Mouse (Mus musculus) ovary, adult 18-20 months (tissue): ENCODE data around the gene Glrx5.

ENCODE experiments used
- DNase-seq: peaks from one replicate; pipeline ENCODE4 v3.0.0; 2022; ENCODE audit warnings: low spot score, mixed read lengths

Gene Glrx5

DNA sequence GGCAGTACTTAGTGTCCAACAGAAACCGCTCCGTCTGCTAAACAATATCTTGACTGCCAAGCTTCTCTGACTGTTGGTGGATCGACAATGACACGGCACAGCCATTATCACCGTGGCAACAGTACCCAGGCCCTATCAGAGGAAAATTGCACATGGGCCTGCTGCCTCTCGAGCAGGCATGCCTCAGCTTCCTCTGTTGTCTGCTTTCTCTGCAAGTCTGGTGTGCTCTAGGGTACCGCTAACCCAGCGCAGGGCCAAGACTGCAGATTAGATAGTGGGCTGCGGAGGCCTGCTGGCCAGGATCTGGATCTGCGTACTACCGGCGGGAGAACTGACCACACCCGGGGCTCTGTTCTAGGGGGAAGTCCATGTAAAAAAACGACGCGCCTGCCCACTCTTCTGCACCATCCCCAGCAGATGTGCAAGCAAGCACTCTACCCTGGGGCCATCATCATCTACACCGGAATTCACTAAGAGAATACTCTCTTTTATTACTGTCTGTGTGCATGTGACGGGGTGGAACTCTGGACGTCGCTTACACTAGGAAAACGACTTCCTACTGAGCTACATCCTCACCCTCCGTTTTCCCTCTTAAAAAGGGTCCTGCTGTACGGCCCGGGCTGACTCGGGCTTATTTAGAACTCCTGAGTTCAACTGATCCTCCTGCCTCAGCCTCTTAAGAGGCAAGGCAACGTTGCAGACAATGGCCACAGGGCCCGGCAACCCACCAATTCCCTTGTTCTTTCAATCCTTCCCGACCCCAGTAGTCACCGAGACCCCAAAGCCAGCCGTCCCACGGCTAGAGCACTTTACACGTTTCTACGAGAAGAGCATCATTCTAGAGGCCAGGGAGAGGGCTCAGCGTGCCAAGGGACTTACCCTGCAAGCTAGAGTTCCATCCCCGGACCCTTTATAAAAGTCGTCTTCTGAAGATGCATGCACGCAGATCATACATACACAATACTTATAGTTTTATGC is 1.1 kb upstream of the Glrx5 start:
- DNase-seq = no peak

DNA sequence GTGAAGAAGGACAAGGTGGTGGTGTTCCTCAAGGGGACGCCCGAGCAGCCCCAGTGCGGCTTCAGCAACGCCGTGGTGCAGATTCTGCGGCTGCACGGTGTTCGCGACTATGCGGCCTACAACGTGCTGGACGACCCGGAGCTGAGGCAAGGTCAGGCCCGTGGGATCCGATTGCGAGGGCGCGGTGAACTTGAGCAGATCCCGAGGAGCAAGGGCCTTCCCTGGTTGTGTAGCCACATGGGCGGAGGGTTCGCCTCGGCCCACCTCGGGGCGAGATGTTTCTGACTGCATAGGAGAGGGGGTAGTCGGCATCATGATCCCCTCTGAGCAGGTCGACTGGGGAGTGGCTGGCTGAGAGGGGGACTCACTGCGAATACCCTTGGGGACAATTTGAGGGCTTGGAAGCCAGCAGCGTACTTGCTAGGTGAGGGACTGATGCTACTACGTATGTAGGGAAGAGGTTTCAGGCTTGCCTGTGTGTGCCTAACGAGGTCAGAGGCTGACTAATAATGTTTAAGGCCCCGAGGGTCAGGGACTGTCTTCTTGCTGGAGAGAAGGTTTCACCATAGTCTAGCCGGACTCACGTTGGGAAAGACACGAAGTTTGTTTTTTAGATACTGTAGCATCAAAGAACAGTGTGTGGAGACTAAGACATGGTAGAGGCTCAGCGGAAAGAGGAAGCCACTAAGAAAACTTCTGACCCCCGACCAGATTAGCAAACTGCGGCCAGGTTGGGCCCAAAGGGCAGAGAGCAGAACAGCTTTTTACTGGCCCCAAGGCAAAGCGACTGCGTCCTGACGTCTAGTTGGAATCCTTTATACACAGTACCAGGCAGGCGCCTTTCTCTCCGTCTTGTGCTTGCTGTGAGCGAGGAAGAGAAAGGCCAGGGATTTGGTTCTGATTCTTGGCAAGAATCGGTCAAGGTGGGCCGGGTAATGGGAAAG is 616 bp downstream of the Glrx5 start:
- DNase-seq = no peak

DNA sequence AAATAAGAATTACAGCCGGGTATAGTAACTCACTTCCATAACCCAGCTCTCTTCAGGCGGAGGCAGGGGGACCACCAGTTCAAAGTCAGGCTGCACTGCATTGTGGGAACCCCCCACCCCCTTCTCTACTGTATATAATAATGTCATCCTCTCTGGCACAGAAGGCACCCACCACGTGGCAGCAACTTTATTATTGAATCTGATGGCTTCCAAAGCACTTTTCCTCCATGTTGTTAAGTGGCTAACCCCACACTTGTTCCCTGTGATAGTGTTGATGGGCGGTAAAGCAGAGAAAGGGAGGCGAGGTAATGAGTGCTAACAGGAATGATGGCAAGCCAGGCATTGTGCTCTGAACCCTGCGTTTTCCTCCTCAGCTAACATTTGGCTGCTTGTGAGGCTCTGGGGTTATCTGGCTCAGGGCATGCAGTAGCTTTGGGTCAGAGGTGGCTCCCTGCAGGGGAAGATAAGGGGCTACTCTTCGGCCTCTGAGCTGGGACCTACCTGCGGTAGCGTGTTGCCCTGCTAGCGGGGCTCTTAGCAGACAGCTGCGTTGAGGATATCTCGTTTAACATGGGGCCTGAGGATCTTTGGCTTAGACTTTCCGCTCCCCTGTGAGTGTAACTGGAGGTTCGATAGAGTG is 1.8 kb downstream of the Glrx5 start:
- no peak for DNase-seq

DNA sequence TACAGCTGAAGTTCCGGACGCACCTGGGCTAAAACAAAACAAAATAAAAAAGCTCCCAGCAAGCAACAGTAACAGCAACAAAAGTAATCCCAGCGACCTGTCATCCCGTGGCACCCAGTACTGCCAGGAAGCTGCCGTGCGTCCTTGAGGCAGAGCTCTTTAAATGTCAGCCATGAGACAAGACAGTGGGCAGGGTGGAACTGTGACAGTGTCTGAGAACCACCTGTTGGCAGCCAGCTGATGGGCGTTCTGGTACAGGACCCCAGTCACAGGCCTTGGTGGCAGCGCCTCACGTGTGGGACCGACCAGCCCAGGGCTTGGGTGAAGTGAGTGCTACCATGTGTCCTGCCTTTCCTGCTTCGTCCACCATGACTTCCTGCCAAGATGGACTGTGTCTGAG is 5.7 kb downstream of the Glrx5 start:
- DNase-seq = no peak

DNA sequence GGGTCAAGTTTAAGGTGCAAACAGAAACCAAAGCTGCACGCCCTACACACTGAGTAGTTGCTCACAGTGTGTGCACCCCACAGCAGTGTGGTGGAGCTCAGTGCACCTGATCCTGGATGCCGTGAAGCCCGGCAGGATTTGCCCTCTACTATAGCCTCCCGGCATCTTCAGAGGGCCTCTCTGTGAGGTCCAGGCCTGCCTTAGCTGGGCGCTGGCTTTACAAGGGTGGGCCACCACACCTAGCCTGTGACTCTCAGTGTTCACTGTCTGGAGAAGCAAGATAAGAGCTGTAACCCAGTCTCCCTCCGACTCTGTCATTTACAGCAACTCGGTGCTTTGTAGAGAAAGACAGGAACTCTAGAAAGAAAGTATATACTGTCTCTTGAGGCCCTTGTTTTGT is 6.4 kb downstream of the Glrx5 start:
- no peak for DNase-seq

DNA sequence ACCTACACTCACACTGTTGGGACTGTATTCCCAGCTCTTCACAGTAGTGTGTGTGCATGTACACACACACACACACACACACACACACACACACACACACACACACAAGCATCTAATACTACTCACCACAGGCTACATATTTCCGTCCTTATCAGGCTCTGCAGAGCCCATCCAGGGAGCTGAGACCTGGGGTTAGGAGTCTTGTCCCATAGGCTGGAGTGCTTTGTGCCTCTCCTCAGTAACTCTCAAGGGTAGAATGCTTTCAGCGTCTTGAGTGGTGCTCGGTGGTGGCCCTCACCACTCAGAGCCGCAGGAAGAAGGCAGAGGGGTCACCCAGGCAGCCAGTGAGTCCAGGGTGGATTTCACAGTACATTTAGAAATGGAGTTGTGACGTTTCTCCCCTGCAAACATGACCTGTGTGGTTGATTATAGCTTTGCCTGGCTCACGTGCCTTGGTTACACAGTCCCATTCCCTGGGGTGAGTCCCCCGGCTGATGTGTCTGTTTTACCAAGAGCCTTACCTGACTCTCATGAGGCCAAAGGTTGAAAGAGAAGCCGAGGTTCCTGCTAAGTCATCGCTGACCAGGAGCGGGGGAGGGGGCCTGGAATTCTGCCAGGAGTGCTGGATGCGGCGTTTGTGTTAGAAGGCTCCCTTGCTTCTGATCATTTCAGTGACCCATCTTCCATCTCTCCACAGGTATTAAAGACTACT is 7.2 kb downstream of the Glrx5 start:
- DNase-seq = no peak

DNA sequence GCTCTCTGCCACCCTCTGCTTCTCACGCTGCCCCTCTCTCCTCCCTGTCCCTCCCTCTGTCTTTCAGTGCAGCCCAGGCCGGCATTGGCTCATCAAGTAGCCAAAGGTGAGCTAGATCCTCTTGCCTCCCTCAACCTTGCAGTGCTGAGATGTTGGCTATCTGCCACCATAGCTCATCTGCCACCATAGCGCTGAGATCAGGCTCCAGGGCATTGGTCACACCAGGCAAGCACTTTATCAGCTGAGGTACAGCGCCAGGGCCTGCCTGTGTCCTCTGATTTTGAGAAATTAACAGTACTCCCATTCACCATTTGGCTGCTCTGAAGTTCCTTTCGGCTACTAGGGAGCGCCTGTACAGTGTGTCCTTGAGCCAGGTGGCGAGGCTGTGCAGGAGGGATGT is 8.5 kb downstream of the Glrx5 start:
- DNase-seq = no peak

DNA sequence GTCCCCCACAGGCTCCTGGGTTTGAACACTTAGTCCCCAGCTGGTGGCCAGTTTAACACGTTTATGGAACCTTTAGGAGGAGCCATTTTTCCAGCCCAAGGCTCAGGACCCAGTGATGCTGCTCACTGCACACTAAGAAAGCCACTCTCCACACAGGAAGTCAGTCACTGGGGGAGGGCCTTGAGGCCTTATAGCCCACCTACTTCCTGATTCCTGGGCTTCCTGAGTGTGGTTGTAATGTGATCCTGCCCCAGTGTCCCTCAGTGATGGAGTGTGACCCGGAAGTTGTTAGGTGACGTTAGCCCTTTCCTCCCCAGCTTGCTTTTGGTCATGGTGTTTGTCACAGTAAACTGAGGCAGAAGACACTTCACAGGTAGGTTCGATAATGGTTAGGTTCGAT is 10.6 kb downstream of the Glrx5 start:
- no peak for DNase-seq

DNA sequence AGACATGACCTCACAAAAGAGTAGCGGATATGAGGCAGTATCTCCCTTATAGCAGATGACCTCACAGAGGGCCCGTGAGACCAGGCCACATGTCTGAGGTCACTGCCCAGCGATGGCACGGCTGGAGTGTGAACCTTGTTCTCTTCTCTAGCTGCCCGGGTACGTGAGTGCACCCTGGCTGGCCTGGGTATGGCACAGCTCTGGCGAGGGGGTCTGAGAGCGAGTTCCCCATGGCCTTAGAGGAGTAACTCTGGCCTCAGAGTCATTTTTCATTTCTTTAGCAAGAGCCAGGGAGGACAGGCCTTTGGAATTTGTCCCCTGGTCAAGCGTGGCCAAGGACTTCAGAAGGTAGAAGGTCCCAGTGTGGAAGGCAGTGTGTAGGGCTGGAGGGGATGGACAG is 12.3 kb downstream of the Glrx5 start:
- DNase-seq = no peak

DNA sequence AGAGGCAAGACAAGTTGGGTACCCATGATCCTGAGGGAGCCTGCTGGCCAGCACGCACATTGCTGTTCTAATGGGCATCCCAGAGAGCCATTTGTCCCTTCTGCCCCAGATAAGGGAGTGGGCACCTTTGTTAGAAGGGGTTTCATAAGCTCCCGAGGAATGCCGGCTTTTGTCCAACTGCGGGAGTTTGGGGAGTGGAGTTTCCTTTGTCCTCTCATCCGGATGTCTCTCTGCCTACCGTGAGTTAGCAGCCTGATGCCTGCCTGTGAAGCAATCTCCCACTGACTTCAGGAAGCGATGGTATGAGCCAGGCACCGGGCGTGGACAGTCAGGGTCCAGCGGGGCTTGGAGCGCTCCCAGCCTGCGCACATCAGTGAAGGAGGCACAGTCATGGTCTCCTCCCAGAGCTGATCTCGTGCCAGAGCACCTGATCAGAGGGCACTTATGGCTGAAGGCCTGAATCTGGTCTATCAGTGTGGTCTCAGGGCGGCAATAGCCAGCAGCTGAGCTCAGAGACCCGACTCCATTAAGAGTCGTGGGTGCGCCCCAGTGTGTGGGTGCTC is 15.9 kb downstream of the Glrx5 start:
- DNase-seq = no peak

DNA sequence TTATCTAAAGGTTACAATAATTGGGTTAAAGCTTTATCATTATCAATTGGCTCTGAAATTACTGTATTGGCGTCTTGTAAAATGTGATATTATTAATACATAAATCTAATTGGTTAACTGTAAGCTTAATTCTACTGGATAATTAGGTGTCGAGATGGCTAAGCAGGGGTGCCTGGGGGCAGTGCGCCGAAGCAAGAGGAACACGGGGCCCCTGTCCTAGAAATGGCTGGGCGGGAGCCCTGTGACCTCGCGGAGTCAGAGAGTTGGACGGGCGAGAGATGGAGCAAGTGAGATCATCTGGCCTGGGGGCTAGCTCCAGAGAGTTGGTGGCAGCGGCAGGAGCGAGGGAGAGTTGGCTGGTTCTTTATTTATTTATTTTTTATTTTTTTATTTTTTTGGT is 17.3 kb downstream of the Glrx5 start:
- no peak for DNase-seq

DNA sequence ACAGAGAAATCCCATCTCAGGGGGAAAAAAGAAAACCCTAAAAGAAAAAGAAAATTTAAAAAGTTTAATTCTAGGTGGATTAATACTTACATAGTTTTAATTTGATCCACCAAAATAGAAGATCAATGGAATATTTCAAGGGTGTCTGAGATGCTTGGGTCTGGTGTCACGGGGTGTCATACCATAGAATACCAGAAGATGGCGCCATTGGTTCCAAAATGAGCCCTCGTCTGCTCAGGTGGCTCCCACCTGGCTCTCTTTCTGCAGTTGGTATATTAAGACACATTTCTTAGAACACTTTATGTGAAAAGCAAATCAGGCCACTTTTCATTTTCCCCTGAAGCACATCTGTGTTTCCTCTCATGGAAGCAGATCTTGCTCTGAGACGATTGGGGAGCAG is 18.4 kb downstream of the Glrx5 start:
- DNase-seq = no peak

DNA sequence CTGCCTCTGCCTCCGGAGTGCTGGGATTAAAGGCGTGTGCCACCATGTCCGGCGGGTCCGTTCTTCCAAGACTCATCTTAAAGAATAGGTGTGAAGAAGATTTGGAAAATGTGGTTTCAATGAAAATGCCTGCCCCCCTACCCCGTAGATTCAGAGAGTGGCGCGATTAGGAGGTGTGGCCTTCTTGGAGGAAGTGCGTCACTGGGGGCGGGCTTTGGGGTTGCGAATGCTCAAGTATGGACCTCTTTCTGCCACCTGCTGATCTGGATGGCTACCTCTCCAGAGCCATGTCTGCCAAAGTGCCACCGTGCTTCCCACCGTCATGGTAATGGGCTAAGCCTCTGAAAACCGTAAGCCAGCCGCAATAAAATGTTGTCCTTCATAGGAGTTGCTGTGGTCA is 21.6 kb downstream of the Glrx5 start:
- DNase-seq = no peak

DNA sequence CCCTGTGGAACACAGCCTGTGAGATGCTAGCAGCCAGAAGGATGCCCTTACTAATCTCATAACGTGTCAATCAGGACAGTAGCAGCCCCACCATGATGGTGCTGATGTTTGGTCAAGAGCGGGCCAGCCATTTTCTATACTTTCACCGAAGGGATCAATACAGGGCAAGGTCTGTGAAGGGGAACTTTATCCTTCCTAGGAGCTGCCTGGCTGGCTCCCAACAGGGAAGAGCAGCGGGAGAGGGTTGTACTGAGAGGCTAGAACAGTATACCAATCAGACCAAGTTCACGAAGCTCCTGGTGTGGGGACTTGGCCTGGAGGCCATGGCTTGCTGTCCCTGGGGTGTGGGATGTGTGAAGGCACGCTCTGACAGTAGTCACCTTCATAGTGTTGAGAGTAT is 22.8 kb downstream of the Glrx5 start:
- no peak for DNase-seq

DNA sequence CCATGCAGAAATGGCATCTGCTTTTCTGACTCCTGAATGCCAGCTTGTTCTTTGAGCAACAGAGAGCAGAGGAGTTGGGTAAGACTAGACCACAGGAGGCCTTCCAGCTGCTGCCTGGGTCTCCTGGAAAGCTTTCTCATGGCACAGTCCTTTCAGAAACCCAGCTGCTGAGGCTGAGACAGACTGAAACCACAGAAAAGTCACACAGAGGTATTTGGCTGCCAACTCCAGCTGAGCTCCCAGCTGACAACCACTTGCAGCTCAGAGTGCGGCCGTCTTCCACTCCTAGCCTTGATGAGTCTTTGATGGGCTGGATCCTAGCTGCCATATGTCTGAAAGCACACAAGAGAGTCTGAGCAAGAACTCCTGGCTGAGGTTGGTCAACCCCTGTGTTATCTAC is 27.5 kb downstream of the Glrx5 start:
- no peak for DNase-seq

DNA sequence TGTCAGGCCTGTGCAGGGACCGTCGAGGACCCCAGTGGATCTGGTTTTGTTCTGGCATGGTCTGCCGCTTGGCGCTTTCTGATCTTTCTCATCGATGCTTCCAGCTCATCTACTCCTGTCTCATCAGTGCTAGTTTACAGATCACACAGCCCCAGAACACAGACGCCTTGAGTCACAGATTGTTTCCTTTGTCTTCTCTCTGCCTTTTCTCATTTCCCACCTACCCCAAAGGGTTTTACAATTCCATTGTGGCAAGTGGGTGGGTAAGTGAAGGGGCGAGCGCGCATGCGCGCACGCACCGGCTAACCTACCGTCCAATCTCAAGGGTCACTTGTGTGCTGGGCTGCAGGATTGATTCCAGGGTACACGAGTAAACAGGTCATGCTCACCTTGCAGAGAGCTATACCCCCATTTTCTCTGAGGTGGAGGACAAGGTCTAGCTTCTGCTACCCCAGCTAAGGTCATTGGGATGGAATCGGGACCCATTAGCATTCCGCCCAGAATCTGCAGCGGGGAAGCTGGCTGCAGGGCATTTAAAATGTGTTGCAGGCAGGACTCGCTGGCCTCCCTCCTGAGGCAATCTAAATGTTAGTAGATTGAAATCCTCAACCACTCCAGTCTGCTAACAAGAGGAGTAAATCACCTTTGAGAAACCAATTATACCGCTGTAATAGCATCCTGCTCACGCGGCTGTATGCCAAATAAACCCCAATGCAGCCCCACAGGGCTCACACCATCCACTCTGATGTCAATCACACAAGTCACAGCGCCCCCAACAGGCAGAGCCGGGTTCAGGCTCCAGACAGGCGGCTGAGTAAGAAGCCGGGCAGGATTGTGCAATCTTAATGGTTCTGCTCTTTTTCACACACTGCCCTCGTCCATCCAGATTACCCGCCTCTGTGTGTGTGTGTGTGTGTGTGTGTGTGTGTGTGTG is 31.0 kb downstream of the Glrx5 start:
- DNase-seq = no peak

DNA sequence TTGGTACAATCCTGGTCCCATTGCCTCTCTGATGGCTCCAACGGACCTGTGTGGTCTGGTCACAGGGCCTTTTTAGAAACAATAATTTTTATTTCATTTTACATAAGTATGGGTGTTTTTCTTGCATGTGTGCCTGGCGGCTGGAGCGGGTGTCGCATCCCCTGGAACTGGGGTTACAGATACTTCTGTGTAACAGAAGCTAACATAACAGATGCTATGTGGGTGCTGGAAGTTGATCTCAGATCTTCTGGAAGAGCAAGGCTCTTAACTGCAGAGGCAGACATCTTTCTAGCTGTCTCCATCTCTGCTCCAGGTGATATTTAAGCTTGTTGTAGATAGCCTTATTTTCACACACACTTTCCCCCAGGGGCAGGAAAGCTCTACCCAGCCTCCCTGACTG is 31.7 kb downstream of the Glrx5 start:
- DNase-seq = no peak

DNA sequence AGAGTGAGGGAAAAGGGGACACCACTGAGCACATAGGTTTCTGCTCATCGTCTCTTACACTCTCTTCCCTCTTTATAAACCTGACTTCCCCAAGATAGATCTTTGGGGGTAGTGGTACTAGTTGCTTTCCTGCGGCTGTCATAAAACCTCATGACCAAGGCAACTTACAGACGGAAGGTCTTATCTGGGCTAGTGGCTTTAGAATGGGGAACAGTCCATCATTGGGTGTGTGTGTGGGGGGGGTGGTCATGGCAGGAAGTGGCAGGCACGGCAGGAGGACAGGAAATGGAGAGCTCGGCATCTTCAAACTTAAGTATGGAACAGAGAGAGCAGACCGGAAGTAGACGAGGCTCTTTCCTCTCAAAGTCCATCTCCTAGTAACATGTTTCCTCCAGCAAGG is 32.6 kb downstream of the Glrx5 start:
- no peak for DNase-seq

DNA sequence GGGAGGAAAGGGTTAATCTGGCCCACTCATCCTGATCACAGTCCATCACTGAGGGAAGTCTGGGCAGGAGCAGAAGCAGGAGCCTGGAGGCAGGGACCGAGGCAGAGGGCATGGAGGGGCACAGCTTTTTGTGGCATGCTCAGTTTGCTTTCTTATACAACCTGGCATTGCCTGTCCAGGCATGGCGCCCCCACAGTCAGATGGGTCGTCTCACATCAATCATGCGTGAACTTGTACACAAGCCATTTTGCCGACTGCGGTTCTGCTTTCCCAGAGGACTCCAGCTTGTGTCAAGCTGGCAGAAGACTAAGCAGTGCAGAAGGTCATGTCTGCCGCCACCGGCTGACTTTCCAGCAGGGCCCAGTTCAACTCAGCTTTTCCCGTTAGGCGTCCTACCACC is 34.0 kb downstream of the Glrx5 start:
- DNase-seq = no peak

DNA sequence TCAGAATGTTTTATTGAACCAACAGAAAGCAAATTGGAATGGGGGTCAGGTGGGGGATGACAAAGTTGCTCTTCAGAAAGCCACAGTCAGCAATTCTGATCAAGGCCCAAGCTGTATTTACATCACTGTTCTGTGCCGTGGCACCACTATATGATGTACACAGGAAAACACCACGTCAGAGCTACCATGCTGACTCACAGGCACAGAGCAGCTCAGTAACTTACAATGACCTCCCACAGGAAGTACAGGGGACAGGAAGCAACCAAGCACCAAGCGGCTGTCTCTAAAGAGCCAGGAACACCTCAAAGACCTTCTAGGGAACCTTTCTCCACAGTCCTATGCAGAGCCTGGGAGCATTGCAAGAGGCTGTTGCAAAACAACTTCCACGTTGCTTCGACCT is 36.4 kb downstream of the Glrx5 start:
- no peak for DNase-seq
